Mouse (Mus musculus) activated CD4-positive, CD25-positive, alpha-beta regulatory T cell (primary cell): ENCODE results near the gene Nbeal2. TPM values are rescaled to one million over a fixed set of nuclear protein-coding genes. Genes with fewer than 3 reads are reported as not detected.

Experiments
- polyA plus RNA-seq, 2 experiments: library from polyadenylated mRNA; unstranded; fragments of 100-300 nt; shearing (Covaris generic); gene quantifications; one replicate each; pipeline ENCODE4 v1.2.1; 2017

Nbeal2 gene
- 10 to 100 TPM; 26.7 to 84.1 TPM for polyA plus RNA-seq

GRCm38 (mm10) chr9:110653655-110654461 lies at the start of gene Nbeal2:
Gene Nbeal2, minus strand, starts transcription at chr9:110654161.

GRCm38 (mm10) chr9:110656249-110657221 lies 2.6 kb upstream of the Nbeal2 start, which contains the start of gene Ccdc12:
Gene Ccdc12, plus strand, starts transcription at chr9:110656503.

GRCm38 (mm10) chr9:110624361-110625166 lies 29.4 kb downstream of the Nbeal2 start, which contains the start of gene Nradd:
Gene Nradd, minus strand, starts transcription at chr9:110624452.

Other genes starting within 250 kb of the Nbeal2 start
- 1 to 10 TPM; 3.7 to 5.1 TPM for gene Ptpn23, start 245.9 kb downstream of the Nbeal2 start, polyA plus RNA-seq
- under 1 TPM; 0.28 to 0.52 TPM for gene Ngp, start 234.4 kb downstream of the Nbeal2 start, polyA plus RNA-seq
- gene Klhl18, start 177.5 kb downstream of the Nbeal2 start, polyA plus RNA-seq = 1 to 10 TPM; 6.8 to 8.0 TPM
- gene Kif9, start 177.2 kb downstream of the Nbeal2 start, polyA plus RNA-seq = under 1 TPM; 0.27 to 0.38 TPM
- 10 to 100 TPM; 31.2 to 36.0 TPM for gene Setd2, start 121.6 kb downstream of the Nbeal2 start, polyA plus RNA-seq
- 1 to 10 TPM; 1.0 to 3.1 TPM for gene Nradd, start 29.7 kb downstream of the Nbeal2 start, polyA plus RNA-seq
- 100 to 1,000 TPM; 302 to 304 TPM for gene Ccdc12, start 2.3 kb upstream of the Nbeal2 start, polyA plus RNA-seq
- gene Myl3, start 87.7 kb upstream of the Nbeal2 start, polyA plus RNA-seq = not detected
- gene Pth1r, start 93.0 kb upstream of the Nbeal2 start, polyA plus RNA-seq = under 1 TPM in 1 of 2 experiments, not detected in 1; 0.07 TPM
- not detected for gene Prss42, start 144.0 kb upstream of the Nbeal2 start, polyA plus RNA-seq
- gene Prss44, start 159.8 kb upstream of the Nbeal2 start, polyA plus RNA-seq = not detected
- under 1 TPM in 1 of 2 experiments, not detected in 1; 0.10 TPM for gene Prss43, start 172.5 kb upstream of the Nbeal2 start, polyA plus RNA-seq
- gene Prss45, start 180.4 kb upstream of the Nbeal2 start, polyA plus RNA-seq = under 1 TPM in 1 of 2 experiments, not detected in 1; 0.20 TPM
- gene Prss46, start 190.3 kb upstream of the Nbeal2 start, polyA plus RNA-seq = not detected
- under 1 TPM in 1 of 2 experiments, not detected in 1; 0.77 TPM for gene Prss50, start 203.8 kb upstream of the Nbeal2 start, polyA plus RNA-seq
- gene Als2cl, start 225.7 kb upstream of the Nbeal2 start, polyA plus RNA-seq = 10 to 100 TPM; 20.6 to 33.1 TPM
- 10 to 100 TPM in 1 of 2 experiments, 1 to 10 TPM in 1; 6.7 to 16.9 TPM for gene Tmie, start 226.0 kb upstream of the Nbeal2 start, polyA plus RNA-seq